Mouse (Mus musculus) intestine, postnatal 0 days (tissue): ENCODE measurements around the gene Ttc29. TPM values are rescaled to one million over a fixed set of nuclear protein-coding genes. Genes with fewer than 3 reads are reported as not detected.
A peak's percentile ranks its signal among the peaks of the same experiment; 100 is the strongest.

Source experiments
- ATAC-seq: fragments of 200-750 bp; cut with Nextera tagmentation; 2 replicates; pipeline ENCODE4 v1.8.0; 2017; ENCODE audit warnings: mild to moderate bottlenecking, moderate TSS enrichment, moderate library complexity
- H3K27ac ChIP-seq: fragments of 300-500 bp; sonication (generic); 2 replicates; pipeline ENCODE4 v1.5.1; 2014; ENCODE audit warnings: mild to moderate bottlenecking, low read depth, low read length, moderate library complexity
- H3K27me3 ChIP-seq: fragments of 300-500 bp; sonication (generic); replicated peaks from 2 replicates; pipeline ENCODE4 v1.6.1; 2014; ENCODE audit warnings: low read length, mixed read lengths; ENCODE audit not compliant: control insufficient read depth, insufficient read depth
- H3K36me3 ChIP-seq: fragments of 300-500 bp; sonication (generic); 2 replicates; pipeline ENCODE4 v1.6.1; 2014; ENCODE audit warnings: mild to moderate bottlenecking, moderate library complexity; ENCODE audit not compliant: control insufficient read depth, insufficient read depth
- H3K4me1 ChIP-seq: fragments of 300-500 bp; sonication (generic); replicated peaks from 2 replicates; pipeline ENCODE4 v1.6.1; 2014; ENCODE audit warnings: antibody characterized with exemption, low read length, mixed read lengths; ENCODE audit not compliant: control insufficient read depth, insufficient read depth
- H3K4me2 ChIP-seq: fragments of 300-500 bp; sonication (generic); replicated peaks from 2 replicates; pipeline ENCODE4 v1.6.1; 2014; ENCODE audit warnings: low read depth, mild to moderate bottlenecking, moderate library complexity
- H3K4me3 ChIP-seq: fragments of 300-500 bp; sonication (generic); 2 replicates; pipeline ENCODE4 v1.5.1; 2014; ENCODE audit warnings: low read depth, low read length
- H3K9ac ChIP-seq: fragments of 300-500 bp; sonication (generic); 2 replicates; pipeline ENCODE4 v1.6.1; 2014; ENCODE audit warnings: mild to moderate bottlenecking, low read depth, low read length
- H3K9me3 ChIP-seq: fragments of 300-500 bp; sonication (generic); 2 replicates; pipeline ENCODE4 v1.6.1; 2016; ENCODE audit warnings: mixed run types; ENCODE audit not compliant: control insufficient read depth
- CTCF ChIP-seq: sonication (generic); IDR thresholded peaks from 2 replicates; pipeline ENCODE4 v1.5.1; 2016; ENCODE audit warnings: low read depth, mild to moderate bottlenecking, control low read depth, antibody characterized with exemption, moderate library complexity
- WGBS: fragments of 180-500 bp; shearing (Covaris S2); extraction: QIAGEN DNeasy Blood & Tissue Kit; methylation state at CpG from one replicate; pipeline ENCODE4 v1.1.7; 2014; 5-methylcytosine and 5-hydroxymethylcytosine counted together
- polyA plus RNA-seq: library from polyadenylated mRNA; unstranded; fragments of >200 nt; fragmentation: Nextera tagmentation; extraction: Ambion mirVana; gene quantifications from 2 replicates; pipeline ENCODE4 v1.2.1, GENCODE M21; 2015

Gene Ttc29
- polyA plus RNA-seq, 1 experiment from 2014 or later, result not detected

- H3K9me3 ChIP-seq, result no peaks in the 10 kb centered on the region
- no peak for TF ChIP-seq CTCF
- H3K36me3 ChIP-seq, result no peaks in the 10 kb centered on the region
- ATAC-seq, result no peak
- H3K9ac ChIP-seq, result no peak overlapping the region
- WGBS, result 4% methylated on average over 32 of the region's 32 CpGs
- H3K4me3 ChIP-seq, result no peak overlapping the region
- no peak overlapping the region for H3K4me2 ChIP-seq
- H3K27ac ChIP-seq, result no peak overlapping the region
- no peaks in the 10 kb centered on the region for H3K4me1 ChIP-seq
- peaks cover 65% of the 10 kb centered on the region for H3K27me3 ChIP-seq
Observed at GRCm38 (mm10) chr8:78437140-78438045, 224.3 kb downstream of the Ttc29 start.

GRCm38 (mm10) chr8:78438121-78438520, 225.0 kb downstream of the Ttc29 start:
- TF ChIP-seq CTCF, result no peak
- H3K4me3 ChIP-seq, result no peak overlapping the region
- no peak overlapping the region for H3K27ac ChIP-seq
- WGBS, result under 1% methylated on average over 18 of the region's 18 CpGs
- H3K9me3 ChIP-seq, result no peaks in the 10 kb centered on the region
- H3K4me1 ChIP-seq, result no peaks in the 10 kb centered on the region
- H3K36me3 ChIP-seq, result no peaks in the 10 kb centered on the region
- ATAC-seq, result no peak
- no peak overlapping the region for H3K9ac ChIP-seq
- H3K4me2 ChIP-seq, result 0 out of 2 replicates have a peak overlapping the region, but pooled peaks have one; percentile 17
- peaks cover 62% of the 10 kb centered on the region for H3K27me3 ChIP-seq

- TF ChIP-seq CTCF, result no peak
- Histone ChIP-seq H3K36me3 (no peaks in the 10 kb centered on the region), H3K9me3 (no peaks in the 10 kb centered on the region), H3K9ac (no peak overlapping the region), H3K4me2 (no peak overlapping the region), H3K4me3 (no peak overlapping the region), H3K27ac (no peak overlapping the region), H3K4me1 (no peaks in the 10 kb centered on the region), H3K27me3 (peaks cover 17% of the 10 kb centered on the region)
- 87% methylated on average over 1 of the region's 1 CpGs for WGBS
- no peak for ATAC-seq
Observed at GRCm38 (mm10) chr8:78442781-78443180, 229.7 kb downstream of the Ttc29 start.

Other genes starting within 250 kb of the Ttc29 start
- gene Pou4f2, start 223.3 kb downstream of the Ttc29 start, polyA plus RNA-seq, result not detected in 2 replicates